Mouse (Mus musculus) limb, embryonic 11.5 days (tissue): ENCODE data around the gene Col4a3. TPM values are rescaled to one million over a fixed set of nuclear protein-coding genes. Genes with fewer than 3 reads are reported as not detected.

Experiments
- ATAC-seq: fragments of 200-750 bp; cut with Nextera tagmentation; 2 replicates; pipeline ENCODE4 v1.8.0; 2017; ENCODE audit warnings: low read depth; ENCODE audit not compliant: insufficient number of reproducible peaks, low FRiP score, low TSS enrichment
- DNase-seq: peaks from one replicate; pipeline ENCODE4 v3.0.0-alpha.2; 2015; ENCODE audit warnings: low spot score
- H3K27ac ChIP-seq: fragments of 300-500 bp; sonication (generic); replicated peaks from 2 replicates; pipeline ENCODE4 v1.5.1; 2014; ENCODE audit warnings: low read depth, mild to moderate bottlenecking, low read length
- H3K27me3 ChIP-seq: fragments of 300-500 bp; sonication (generic); 2 replicates; pipeline ENCODE4 v1.6.1; 2014; ENCODE audit warnings: mild to moderate bottlenecking, low read length, mixed read lengths; ENCODE audit not compliant: control insufficient read depth, insufficient read depth
- H3K36me3 ChIP-seq: fragments of 300-500 bp; sonication (generic); 2 replicates; pipeline ENCODE4 v1.6.1; 2014; ENCODE audit warnings: mild to moderate bottlenecking, low read length, moderate library complexity, mixed read lengths; ENCODE audit not compliant: control insufficient read depth, insufficient read depth
- H3K4me1 ChIP-seq: fragments of 300-500 bp; sonication (generic); 2 replicates; pipeline ENCODE4 v1.6.1; 2014; ENCODE audit warnings: low read length, mixed read lengths; ENCODE audit not compliant: control insufficient read depth, insufficient read depth
- H3K4me2 ChIP-seq: fragments of 300-500 bp; sonication (generic); 2 replicates; pipeline ENCODE4 v1.6.1; 2014; ENCODE audit warnings: low read depth, mild to moderate bottlenecking, moderate library complexity; ENCODE audit not compliant: severe bottlenecking
- H3K4me3 ChIP-seq: fragments of 300-500 bp; sonication (generic); 2 replicates; pipeline ENCODE4 v1.5.1; 2014; ENCODE audit warnings: low read depth, low read length
- H3K9ac ChIP-seq: fragments of 300-500 bp; sonication (generic); 2 replicates; pipeline ENCODE4 v1.6.1; 2014; ENCODE audit warnings: mild to moderate bottlenecking, low read length
- H3K9me3 ChIP-seq: fragments of 300-500 bp; sonication (generic); 2 replicates; pipeline ENCODE4 v1.6.1; 2016; ENCODE audit warnings: low read length; ENCODE audit not compliant: control insufficient read depth
- WGBS: fragments of 180-500 bp; shearing (Covaris S2); extraction: QIAGEN DNeasy Blood & Tissue Kit; methylation state at CpG from one replicate; pipeline ENCODE4 v1.1.7; 2014; 5-methylcytosine and 5-hydroxymethylcytosine counted together
- polyA plus RNA-seq: library from polyadenylated mRNA; unstranded; fragments of >200 nt; fragmentation: Nextera tagmentation; extraction: Ambion mirVana; gene quantifications from 2 replicates; pipeline ENCODE4 v1.2.1, GENCODE M21; 2014

The Col4a3 gene
- polyA plus RNA-seq, 1 experiment from 2014 or later, result 0.03 TPM

GRCm38 (mm10) chr1:82663522-82663921, 76.8 kb downstream of the Col4a3 start:
- no peaks in the 10 kb centered on the region for H3K36me3 ChIP-seq
- H3K4me1 ChIP-seq, result no peaks in the 10 kb centered on the region
- DNase-seq, result no peak
- H3K9ac ChIP-seq, result no peak overlapping the region
- no peak overlapping the region for H3K4me3 ChIP-seq
- no peak overlapping the region for H3K27ac ChIP-seq
- no peaks in the 10 kb centered on the region for H3K9me3 ChIP-seq
- no peaks in the 10 kb centered on the region for H3K27me3 ChIP-seq
- H3K4me2 ChIP-seq, result no peak overlapping the region
- 56% methylated on average over 2 of the region's 2 CpGs for WGBS
- no peak for ATAC-seq

DNA sequence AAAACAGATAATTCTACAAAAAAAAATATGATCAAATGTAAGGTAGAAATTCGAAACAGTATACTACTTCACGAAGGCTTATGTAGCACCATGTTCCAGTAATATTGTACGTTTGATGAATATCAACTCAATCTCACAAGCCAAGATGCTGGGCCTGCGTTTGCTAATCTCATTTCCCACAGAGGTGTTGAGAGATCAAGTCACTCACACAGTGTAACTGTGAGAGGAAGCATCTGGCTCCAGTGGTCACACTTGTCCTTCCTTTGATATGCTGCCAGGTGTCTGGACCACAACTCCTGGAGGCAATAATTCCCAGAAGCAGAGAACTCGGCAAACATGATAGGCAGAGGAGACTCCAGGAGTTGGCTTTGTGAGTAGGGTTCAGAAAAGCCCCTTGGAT, 99.6 kb downstream of the Col4a3 start:
- Histone ChIP-seq H3K4me3 (no peak overlapping the region), H3K27me3 (no peaks in the 10 kb centered on the region), H3K4me1 (no peaks in the 10 kb centered on the region), H3K9ac (no peak overlapping the region), H3K36me3 (no peaks in the 10 kb centered on the region), H3K27ac (no peak overlapping the region), H3K9me3 (no peaks in the 10 kb centered on the region), H3K4me2 (no peak overlapping the region)
- DNase-seq (no peak), ATAC-seq (no peak)
- 79% methylated on average over 5 of the region's 5 CpGs for WGBS

- WGBS, result 86% methylated on average over 2 of the region's 2 CpGs
- no peak overlapping the region for H3K27ac ChIP-seq
- no peak for DNase-seq
- no peak overlapping the region for H3K4me3 ChIP-seq
- no peaks in the 10 kb centered on the region for H3K27me3 ChIP-seq
- no peak for ATAC-seq
- no peak overlapping the region for H3K4me2 ChIP-seq
- no peaks in the 10 kb centered on the region for H3K4me1 ChIP-seq
- H3K9ac ChIP-seq, result no peak overlapping the region
- no peaks in the 10 kb centered on the region for H3K36me3 ChIP-seq
- no peaks in the 10 kb centered on the region for H3K9me3 ChIP-seq
These were observed 100.1 kb downstream of the Col4a3 start for GRCm38 (mm10) chr1:82686866-82687265.

- Histone ChIP-seq H3K27ac (no peak overlapping the region), H3K4me1 (no peaks in the 10 kb centered on the region), H3K4me2 (no peak overlapping the region), H3K4me3 (no peak overlapping the region), H3K27me3 (no peaks in the 10 kb centered on the region), H3K36me3 (no peaks in the 10 kb centered on the region), H3K9me3 (no peaks in the 10 kb centered on the region), H3K9ac (no peak overlapping the region)
- ATAC-seq, result no peak
- WGBS, result 89% methylated on average over 6 of the region's 6 CpGs
- no peak for DNase-seq
These were observed 101.2 kb downstream of the Col4a3 start for GRCm38 (mm10) chr1:82687931-82688330.

DNA sequence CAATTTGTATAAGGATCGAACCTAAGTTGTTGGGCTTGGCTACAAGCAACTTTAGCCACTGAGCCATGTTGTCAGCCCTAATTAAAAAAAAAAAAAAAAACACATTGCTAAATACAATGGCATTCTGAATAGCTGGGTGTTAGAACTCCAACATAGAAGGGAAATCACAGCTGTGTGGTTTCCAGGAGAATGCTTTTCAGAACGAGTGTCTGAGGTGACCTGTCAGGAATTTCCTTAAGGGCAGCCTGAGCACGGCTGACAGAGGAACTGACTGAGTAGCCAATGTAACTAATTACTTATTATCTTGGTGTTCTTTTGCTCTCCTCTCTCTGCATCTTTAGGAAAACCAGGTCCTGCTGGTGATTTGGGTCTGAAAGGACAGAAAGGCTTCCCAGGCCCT, 109.2 kb downstream of the Col4a3 start:
- 57% methylated on average over 3 of the region's 3 CpGs for WGBS
- ATAC-seq, result no peak

DNA sequence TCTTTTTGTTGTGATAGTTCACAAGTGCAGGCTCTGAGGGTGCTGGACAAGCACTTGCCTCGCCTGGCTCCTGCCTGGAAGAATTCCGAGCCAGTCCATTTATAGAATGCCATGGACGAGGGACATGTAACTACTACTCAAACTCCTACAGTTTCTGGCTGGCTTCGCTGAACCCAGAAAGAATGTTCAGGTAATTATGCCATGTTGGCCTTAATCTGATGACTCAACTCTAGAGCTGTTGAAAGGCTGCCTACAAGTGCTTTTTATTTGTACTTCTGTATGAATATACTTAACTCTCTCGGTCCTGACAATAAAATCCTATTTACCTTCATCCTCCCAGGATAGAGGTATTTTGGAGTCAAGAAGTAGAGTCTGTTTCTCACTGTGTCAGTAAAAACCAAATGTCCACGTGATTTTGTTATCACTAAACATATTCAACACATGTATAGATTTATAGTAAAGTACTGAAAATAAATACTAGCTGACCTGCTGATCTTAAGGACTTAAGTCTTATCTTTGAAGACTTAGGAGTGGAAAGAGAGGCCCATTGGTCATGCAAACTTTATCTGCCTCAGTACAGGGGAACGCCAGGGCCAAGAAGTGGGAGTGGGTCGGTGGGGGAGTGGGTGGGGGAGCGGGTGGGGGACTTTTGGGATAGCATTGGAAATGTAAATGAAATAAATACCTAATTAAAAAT, 131.2 kb downstream of the Col4a3 start:
- Histone ChIP-seq H3K4me2 (no peak overlapping the region), H3K9ac (no peak overlapping the region), H3K4me3 (no peak overlapping the region), H3K4me1 (no peaks in the 10 kb centered on the region), H3K27ac (no peak overlapping the region), H3K9me3 (no peaks in the 10 kb centered on the region), H3K27me3 (no peaks in the 10 kb centered on the region), H3K36me3 (no peaks in the 10 kb centered on the region)
- DNase-seq, result no peak
- WGBS, result 84% methylated on average over 9 of the region's 9 CpGs
- ATAC-seq, result no peak

More for the DNA sequence above, 109.2 kb downstream of the Col4a3 start:
- Histone ChIP-seq H3K9me3 (no peaks in the 10 kb centered on the region), H3K36me3 (no peaks in the 10 kb centered on the region), H3K4me1 (no peaks in the 10 kb centered on the region), H3K27me3 (no peaks in the 10 kb centered on the region), H3K4me3 (no peak overlapping the region), H3K27ac (no peak overlapping the region), H3K9ac (no peak overlapping the region), H3K4me2 (no peak overlapping the region)
- no peak for DNase-seq

DNA sequence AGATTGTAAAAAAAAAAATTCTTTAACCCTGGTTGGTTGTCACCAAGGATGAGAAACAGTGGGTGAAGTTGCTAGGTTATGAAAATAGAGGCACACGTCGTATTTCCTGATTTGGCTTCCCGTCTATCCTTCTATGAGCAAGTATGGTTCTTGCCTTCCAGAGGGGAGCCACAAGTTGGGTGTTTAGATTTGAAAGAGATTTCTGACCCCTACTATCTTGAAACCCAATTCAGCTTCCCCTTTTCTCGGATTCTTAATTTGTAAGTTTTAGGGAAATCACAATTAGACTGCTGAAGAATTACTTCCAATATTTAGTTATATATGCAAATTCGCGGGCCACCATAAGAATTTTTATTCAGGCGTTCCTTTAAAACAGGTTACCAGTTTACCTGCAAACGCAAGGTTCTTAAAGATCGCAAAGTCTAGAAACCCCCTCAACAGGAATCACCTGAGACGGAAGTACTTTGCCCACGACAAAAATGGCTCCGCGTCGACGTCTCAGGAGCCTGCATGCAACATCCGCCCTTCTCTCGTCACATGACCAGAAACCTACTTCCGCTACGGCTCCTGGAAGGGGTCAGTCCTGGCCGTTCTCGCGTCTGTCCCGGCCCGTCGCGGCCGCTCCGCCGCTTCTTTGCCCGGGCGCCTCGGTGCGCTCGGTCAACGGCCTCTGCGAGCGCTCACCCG, 137.8 kb downstream of the Col4a3 start, which contains the start of gene Mff:
Gene Mff, plus strand, starts transcription at position 552 of the 687 bp plus-strand sequence.
- H3K9ac ChIP-seq, result peak within 1 kb of the TSS; percentile 95
- peak within 1 kb of the TSS; percentile 85 for H3K4me2 ChIP-seq
- 10% methylated on average over 37 of the region's 38 CpGs for WGBS
- no peak within 1 kb of the TSS for H3K27ac ChIP-seq
- H3K4me3 ChIP-seq, result peak within 1 kb of the TSS; percentile 83
- peak; percentile 99 for ATAC-seq
- H3K9me3 ChIP-seq, result no peaks in the 10 kb centered on the region
- H3K36me3 ChIP-seq, result no peaks in the 10 kb centered on the region
- H3K4me1 ChIP-seq, result peaks cover 4% of the 10 kb centered on the region; the same call in 1 of the 2 replicates
- peak; percentile 95 for DNase-seq
- no peaks in the 10 kb centered on the region for H3K27me3 ChIP-seq

- H3K4me3 ChIP-seq, result peak overlapping the region; percentile 83
- peaks cover 4% of the 10 kb centered on the region; the same call in 1 of the 2 replicates for H3K4me1 ChIP-seq
- ATAC-seq (peak; percentile 98), DNase-seq (no peak)
- peak overlapping the region; percentile 85 for H3K4me2 ChIP-seq
- no peaks in the 10 kb centered on the region for H3K9me3 ChIP-seq
- H3K27me3 ChIP-seq, result no peaks in the 10 kb centered on the region
- peak overlapping the region; percentile 95 for H3K9ac ChIP-seq
- no peak overlapping the region for H3K27ac ChIP-seq
- WGBS, result 1% methylated on average over 37 of the region's 37 CpGs
- H3K36me3 ChIP-seq, result no peaks in the 10 kb centered on the region; the same call in 1 of the 2 replicates
These were observed 138.5 kb downstream of the Col4a3 start for GRCm38 (mm10) chr1:82725026-82725874.
